Mouse (Mus musculus) lung, postnatal 4 days (tissue): ENCODE results near the gene Unc119b.
A peak's percentile ranks its signal among the peaks of the same experiment; 100 is the strongest.
"Not testable (repeated sequence)": the region's sequence is repeated elsewhere in the genome, so short reads cannot be mapped to it uniquely, and the experiment has no call there.

Experiments
- DNase-seq, 2 experiments: peaks; one replicate each; pipeline ENCODE4 v3.0.0; 2021

Unc119b gene

DNA sequence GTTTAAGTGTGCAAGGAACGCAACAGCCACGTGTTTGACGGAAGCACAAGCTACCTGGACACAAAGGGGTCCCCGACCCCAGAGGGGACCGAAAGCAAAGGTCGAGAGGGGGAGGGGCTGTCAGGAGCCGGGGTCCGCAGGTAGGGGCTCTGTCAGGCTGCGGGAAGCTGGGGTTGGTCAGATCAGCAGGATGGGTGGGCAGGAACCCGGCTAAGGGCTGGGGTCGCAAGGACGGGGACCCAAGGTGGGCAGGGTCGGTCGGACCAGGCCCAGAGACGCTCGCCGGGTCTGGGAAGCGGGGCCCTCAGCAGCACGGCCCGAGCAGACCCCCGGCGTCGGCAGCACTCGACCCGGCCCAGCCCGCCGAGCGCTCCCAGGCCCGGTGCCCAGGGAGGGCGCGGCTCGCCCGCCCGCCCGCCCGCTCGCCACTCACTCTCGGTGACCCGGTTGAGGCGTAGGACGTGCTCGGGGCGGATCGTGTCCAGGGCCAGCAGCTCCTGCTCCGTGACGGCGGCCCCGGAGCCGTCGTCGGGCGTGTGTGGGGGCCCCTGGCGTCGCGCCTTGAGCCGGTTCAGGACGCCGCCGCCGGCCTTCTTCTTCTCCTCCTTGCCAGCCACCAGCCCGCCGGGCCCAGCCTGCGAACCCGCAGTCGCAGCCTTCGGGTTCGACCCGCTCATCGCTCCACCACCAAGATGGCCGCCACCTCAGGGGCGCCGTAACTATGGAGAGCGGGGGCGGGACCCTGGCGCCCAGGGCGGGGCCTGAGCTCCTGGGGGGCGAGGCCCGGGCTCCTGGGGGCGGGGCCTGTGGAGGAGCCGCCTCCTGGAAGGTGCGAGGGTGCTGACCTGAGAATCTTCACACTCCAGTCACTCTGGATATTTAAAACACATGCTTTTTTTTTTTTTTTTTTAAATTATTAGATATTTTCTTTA, at the start of gene Unc119b:
Gene Unc119b, minus strand, starts transcription at position 742 of the 932 bp plus-strand sequence.
- DNase-seq = peak; percentile 92

- DNase-seq = no peak
These were observed 48.7 kb upstream of the Unc119b start for GRCm38 (mm10) chr5:115183482-115183881.

GRCm38 (mm10) chr5:115182925-115183324, 48.1 kb upstream of the Unc119b start:
- no peak for DNase-seq

GRCm38 (mm10) chr5:115181248-115181940, 46.6 kb upstream of the Unc119b start:
- peak; percentile 51 to 59 for DNase-seq

DNA sequence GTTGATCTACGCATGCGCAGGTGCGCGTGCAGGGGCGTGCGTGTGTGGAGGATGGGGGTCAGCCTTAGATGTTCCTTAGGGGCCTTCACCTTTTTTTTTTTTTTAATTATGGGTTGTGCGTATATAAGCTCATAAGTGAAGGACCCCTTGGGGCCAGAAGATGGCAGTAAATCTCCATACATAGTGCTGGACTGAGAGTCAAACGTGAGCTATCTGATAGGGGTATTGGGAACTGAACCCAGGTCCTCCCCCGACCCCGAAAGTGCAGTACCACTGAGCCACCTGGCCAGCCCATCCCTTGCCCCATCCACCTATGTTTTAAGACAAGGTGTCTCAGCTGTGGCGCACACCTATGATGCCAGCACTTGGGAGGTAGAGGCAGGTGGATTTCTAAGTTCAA, 44.8 kb upstream of the Unc119b start:
- DNase-seq = no peak

DNA sequence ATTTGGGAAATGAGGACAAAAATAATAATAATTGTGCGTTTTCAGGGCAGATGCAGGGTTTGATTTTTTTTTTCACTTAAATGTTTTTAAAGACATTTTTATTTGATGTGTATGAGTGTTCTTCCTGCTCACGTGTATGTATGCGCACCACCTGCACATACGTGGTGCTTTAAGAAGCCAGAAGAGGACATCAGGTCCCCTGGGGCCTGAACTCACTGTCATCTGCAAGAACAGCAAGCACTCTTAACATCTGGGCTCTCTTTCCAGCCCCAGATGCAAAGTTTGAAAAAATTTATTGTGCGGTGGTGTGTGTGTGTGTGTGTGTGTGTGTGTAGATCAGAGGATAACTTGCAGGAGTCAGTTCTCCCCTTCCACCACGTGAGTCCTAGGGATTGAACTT, 43.1 kb upstream of the Unc119b start:
- no peak for DNase-seq

- no peak for DNase-seq
These were observed 39.8 kb upstream of the Unc119b start for GRCm38 (mm10) chr5:115174554-115174953.

DNA sequence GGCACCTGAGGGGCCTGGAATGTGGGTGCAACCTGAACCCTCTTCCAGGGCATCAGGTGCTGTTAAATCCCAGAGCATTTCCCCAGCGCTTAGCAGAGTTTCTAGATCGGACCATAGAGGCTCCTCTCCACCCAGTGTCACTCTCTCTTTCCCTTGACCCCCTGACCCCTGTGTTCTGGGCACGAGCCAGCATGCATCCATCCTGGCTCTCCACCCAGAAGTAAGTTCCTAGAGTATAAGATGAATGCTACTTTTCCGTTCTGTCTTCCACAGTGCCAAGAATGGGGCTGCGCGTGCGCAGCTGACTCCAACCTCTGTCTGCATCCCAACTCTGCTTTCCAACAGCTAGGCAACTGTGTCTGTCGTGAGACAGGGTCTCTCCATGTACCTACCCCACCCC, 35.4 kb upstream of the Unc119b start:
- DNase-seq = peak; percentile 63 to 78

GRCm38 (mm10) chr5:115168641-115169415, 34.1 kb upstream of the Unc119b start:
- no peak for DNase-seq

DNA sequence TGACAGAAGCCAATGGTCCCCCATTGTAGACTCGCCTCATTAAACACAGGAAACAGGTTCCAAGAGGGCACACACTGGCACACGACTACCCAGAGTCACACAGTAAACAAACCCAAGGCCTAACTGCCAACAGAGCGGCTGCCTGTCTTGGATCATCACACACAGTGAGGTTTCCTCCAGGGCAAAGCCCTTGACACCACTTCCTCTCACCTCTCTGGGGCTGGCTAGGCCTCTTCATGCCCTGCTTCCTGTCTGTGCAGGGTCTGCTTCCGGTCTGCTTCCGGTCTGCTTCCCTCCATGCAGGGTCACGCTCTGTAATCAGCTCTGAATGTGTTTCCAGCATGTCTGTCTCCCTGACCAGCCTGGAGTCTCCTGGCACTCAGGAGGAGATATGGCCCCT, 32.6 kb upstream of the Unc119b start:
- peak; percentile 62 to 82 for DNase-seq

DNA sequence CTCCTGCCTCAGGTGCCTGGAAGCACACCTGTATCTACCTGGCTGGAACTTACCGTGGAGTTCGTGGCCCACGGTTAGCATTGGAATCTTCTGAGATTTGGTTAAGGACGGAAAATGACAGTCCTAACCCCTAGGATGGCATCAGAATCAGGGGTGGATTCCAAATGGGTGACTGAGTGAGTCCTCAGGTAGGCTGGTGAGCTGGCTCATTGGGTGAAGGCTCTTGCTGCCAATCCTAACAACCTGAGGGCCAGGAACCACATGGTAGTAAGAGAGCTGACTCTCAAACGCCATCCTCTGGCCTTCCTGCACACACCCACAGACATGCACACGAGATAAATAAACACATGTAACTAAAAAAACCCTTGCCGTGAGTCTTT, 32.0 kb upstream of the Unc119b start:
- DNase-seq = no peak

DNA sequence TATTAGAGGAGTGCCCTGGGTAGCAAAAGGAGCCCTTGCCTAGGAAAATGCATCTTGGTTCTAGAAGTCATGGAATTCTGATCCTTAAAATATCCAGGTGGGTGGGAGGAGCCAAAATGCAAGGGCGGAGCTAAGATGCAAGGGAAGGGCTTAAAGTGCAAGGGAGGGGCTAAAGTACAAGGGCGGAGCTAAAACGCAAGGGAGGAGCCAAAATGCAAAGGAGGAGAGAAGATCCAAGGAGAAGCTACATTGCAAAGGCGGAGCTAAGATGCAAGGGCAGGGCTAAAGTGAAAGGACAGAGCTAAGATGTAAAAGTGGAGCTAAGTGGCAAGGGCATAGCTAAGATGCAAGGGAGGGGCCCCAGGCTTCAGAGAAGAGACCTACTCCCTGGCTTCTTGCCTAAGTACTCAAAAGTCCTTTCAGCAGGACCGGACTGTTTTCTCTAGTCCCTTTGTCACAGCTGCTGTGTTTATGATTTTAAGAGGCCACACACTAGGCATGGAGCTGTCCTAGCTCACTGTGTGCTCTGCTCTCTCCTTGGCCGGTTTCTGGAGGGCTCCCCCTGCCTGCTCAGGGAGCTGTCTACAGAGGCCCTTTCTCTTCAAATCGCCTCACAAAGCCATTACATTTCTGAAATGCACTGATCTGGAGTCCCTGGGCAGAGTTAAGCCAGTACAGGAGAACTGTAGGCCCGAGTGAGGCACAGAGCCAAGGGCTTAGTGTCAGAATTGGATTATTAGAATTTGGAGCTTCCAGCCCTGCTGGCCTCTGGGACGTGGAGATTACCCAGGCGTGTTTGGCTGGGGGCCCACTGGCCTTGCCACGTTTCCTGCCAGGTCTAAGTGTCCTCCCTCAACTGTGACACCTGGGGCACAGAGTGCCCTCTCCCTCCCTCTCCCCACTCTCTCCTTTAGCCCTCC, 31.4 kb upstream of the Unc119b start:
- DNase-seq = no peak

GRCm38 (mm10) chr5:115165351-115165750, 30.6 kb upstream of the Unc119b start:
- no peak for DNase-seq

GRCm38 (mm10) chr5:115164446-115164845, 29.7 kb upstream of the Unc119b start:
- not testable (repeated sequence) for DNase-seq

GRCm38 (mm10) chr5:115163563-115163962, 28.8 kb upstream of the Unc119b start:
- peak; percentile 71 to 83 for DNase-seq

DNA sequence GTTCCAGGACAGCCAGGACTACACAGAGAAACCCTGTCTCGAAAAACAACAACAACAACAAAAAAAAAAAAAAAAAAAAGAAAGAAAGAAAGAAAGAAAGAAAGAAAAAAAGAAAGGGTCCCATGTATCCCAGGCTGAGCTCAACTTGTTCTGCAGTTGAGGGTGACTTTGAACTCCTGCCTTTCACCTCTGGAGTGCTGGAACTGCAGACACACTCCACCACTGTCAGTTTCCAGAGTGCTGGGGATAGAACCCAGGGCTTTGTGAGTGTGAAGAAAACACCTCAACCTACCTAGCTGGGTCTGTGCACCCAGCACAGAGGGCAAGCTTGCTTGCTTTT, 27.1 kb upstream of the Unc119b start:
- DNase-seq = not testable (repeated sequence)

GRCm38 (mm10) chr5:115161064-115161939, 26.5 kb upstream of the Unc119b start:
- DNase-seq = no peak

GRCm38 (mm10) chr5:115160655-115161054, 25.9 kb upstream of the Unc119b start:
- DNase-seq = no peak

DNA sequence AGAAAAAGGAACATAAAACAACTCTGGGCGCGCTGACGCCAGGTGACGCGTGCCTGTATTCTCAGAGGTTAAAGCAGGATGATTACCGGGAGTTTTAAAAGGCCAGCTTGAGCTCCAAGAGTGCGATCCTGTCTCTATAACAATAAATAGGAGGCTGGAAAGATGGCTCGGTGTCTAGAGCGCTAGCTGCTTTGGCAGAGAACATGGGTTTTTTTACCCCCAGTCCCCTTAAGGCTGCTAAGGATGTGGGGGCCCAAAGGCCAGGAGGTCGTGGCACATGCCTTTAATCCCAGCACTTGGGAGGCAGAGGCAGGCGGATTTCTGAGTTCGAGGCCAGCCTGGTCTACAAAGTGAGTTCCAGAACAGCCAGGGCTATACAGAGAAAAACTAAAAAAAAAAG, 24.4 kb upstream of the Unc119b start:
- no peak for DNase-seq

DNA sequence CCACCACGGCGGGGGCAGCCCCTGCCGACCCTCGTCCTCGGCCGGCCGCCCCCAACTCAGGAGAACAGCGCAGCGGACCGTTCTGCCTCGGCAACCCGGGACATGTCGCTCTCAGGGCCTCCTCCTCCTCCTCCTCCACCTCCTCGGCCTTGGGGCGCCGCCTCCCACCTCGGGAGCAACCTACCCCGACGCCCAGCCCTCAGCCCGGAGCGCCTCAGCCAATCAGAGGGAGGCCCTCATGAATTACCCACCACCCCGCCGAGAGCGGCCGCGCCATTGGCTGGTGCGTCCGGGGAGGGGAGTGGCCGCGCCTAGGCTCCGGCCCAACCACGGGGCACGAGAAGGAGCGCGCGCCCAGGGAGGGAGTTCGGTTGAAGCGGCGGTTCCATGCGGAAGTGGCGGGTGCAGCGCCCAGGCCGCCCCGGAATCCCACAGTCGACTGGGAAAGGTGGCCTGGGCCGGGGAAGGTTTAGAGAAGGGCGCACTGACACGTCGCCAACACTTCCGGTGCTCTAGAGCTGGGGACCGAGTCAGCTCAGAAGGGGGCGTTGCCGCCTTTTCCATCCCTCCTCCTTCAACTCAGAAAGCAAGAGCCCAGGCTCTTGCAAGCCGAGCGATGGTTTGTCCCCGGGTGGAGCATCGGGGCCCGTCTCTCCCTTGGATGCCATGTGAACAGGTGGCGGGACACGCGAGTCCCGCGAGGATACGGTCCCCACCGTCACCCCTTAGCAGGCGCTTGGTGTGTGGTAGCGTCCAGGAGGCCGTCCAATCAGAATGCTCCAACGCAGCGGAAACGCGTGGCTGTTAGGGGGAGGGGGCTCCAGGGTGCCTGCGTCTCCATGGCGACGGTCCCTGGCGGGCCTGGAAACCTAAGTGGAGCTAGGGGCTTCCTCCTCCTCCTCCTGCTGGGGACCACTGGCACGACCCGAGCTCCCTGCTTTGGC, 23.5 kb upstream of the Unc119b start, which contains the start of gene Mlec:
Gene Mlec, minus strand, starts transcription at position 140 of the 944 bp plus-strand sequence.
- DNase-seq = peak; percentile 99 to 100
